Mouse (Mus musculus) left cerebral cortex, adult 9 months (tissue): ENCODE data around the gene Tmem266.

Experiments
- DNase-seq, 2 experiments: peaks; one replicate each; pipeline ENCODE4 v3.0.0; 2022; ENCODE audit warnings: low spot score in 2 of 2

Gene Tmem266

GRCm38 (mm10) chr9:55326515-55327233, at the start of gene Tmem266, which contains the start of gene Nrg4:
Gene Tmem266, plus strand, starts transcription at chr9:55326913.
Gene Nrg4, minus strand, starts transcription at chr9:55326844.
- peak; percentile 30 to 72 for DNase-seq

DNA sequence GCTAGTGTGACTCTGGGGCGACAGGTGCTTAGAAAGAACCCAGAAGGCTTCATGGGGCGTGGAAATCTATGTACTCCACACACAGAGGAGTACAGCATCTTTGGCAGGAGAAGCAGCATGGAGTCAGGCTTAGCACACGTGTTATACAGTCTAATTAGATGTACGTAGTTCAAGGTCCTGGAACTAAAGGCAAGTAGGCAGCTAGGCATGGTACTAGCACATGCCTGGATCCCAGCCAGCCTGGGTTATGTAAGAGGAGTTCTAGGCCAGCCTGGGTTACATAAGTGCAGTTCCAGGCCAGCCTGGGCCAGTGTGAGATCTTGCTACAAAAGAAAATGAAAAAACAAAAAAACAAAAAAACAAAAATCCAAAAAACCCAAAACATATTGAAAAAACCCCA, 49.2 kb upstream of the Tmem266 start:
- no peak for DNase-seq

DNA sequence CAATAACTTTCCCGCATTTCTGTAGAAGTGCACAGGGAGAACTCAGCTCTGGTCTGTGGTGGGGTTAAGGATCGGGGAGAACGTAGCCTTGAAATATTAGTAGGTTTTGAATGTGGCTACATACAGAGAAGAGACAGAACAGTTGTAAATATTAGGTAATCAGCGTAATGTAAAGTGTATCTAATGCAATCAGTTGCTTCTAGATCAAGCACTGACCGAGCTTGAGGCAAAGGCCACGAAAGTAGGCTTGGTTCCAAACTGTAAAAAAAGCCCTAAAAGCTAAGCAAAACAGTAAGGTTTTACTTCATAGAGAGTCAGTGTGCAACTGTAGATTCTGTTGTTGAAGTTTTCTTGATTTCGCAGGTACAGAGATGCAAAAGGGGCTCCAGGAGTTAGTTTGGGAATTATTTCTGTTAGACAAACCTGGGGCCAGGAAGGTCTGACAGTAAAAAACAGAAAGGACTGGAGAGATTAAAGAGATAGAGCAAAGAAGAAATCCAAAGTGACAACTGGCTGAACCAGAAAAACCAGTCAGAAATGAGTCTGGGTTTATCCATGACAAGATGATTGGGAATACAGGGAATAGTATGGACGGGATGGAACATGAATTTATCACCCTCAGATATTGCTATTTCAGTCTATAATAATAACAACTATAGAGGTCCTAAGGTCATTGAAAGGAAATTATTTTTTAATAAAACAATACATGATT, 47.4 kb upstream of the Tmem266 start:
- no peak for DNase-seq

- DNase-seq, result no peak
Observed at GRCm38 (mm10) chr9:55283516-55283915, 43.2 kb upstream of the Tmem266 start.

DNA sequence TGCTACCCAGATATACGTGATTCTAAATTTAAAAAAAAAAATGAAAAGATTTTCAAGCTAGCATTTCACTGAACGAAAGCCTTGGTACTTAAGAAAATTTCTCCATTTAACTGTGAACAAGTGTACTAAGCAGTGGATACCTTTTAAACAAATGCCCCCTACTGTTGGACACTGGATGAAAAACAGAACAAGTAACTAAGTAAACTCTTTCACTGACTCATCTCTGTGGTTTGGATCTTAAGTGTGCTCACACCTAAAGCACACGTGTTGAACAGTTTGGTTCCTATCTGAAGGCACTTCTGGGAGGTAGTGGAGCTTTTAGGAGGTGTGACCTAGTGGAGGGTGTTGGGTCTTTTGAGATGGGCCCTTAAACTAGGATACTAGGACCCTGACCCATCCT, 41.5 kb upstream of the Tmem266 start:
- DNase-seq, result no peak

DNA sequence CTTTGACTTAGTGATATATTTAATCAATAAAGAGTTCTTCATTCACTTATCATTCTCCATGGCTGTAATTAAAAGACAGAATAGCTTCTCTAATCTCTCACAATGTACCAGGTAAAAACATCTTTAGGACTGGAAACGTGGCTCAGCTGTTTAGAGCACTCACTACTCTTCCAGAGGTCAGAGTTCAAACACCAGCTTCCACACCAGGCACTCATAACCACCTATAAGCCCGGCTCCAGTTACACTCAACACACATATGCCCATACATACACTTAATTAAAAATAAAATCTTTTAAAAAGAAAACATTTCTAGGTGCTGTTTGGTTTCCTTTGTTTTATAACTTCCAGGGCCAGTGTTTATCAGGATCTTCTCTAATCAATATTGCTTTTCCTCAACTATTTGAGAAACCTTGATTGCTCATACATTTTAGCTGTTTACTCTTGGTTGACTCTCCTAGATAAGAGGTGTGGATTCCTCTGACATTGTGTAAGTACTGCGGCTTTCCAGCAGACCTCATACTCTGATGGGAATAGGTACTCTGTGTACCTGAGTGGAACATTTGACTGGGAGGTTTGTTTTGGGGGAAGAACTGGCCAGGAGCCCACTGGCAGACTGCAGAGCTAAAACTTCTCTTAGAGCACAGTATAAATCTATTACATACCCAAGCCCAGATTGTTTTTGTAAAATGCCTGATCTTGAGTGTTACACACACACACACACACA, 37.1 kb upstream of the Tmem266 start:
- DNase-seq, result no peak

- DNase-seq, result no peak
Observed at GRCm38 (mm10) chr9:55291966-55292365, 34.7 kb upstream of the Tmem266 start.

DNA sequence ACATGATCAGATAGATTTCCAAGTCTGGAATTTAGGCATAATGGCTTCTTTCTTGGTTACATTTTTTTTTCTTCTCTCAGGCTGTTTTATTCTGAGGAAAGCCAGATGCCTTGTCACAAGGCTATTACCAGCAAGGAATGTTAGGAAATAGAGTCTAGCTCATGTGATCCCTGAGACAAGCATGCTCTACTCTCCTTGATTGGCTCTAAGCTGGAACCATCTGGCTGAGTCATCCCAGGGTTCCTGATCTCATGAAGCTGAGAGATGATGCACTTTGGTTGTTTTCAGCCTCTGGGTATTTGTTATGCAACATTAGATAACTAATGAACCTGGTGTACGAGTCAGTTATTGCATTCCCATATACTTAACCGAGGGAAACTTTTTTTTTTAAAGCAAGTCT, 30.5 kb upstream of the Tmem266 start:
- no peak for DNase-seq

GRCm38 (mm10) chr9:55307066-55307465, 19.6 kb upstream of the Tmem266 start:
- DNase-seq, result no peak

GRCm38 (mm10) chr9:55307557-55307956, 19.2 kb upstream of the Tmem266 start:
- DNase-seq, result no peak

DNA sequence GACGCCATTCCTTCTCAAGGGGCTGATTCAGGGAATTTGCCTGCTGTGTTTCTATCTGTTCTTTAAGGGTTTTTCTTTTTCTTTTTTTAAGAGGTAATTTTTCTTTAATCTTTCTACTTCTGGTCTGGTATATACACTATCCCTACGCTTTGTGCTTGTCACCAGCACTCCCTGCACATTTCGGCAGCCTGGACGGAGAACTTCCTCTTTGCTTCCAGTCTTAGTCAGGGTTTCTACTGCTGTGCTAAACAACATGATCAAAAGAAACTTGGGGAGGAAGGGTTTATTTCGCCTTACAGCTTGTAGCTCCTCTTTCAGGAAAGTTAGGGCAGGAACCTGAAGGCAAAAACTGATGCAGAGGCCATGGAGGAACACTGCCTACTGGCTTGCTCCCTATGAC, 18.3 kb upstream of the Tmem266 start:
- no peak for DNase-seq

DNA sequence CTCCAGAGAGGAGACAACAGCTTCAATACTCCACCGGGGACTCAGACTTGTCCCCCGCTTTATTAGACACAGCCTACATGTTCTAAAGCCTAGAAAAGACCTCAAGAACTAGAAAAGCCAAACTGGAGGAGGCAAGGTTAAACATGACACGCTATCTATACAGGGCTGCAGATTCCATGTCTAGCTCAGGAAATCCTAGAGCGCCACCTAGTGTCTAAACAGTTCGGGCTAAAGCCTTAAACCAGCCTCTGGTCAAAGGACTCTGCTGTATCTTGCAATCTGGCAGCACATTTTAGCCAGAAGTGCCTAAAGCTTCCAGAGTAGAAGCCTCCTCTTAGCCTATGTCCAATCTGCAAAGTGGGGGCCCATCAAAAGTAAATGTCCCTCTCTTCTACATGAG, 15.2 kb upstream of the Tmem266 start:
- DNase-seq, result peak in 1 of 2 experiments; percentile 82

GRCm38 (mm10) chr9:55313619-55314261, 13.0 kb upstream of the Tmem266 start:
- peak in 1 of 2 experiments; percentile 24 for DNase-seq

- DNase-seq, result no peak
Observed at GRCm38 (mm10) chr9:55322641-55323040, 4.1 kb upstream of the Tmem266 start.

GRCm38 (mm10) chr9:55324085-55324484, 2.6 kb upstream of the Tmem266 start:
- DNase-seq, result no peak

- DNase-seq, result peak in 1 of 2 experiments; percentile 42
Observed at GRCm38 (mm10) chr9:55324516-55324915, 2.2 kb upstream of the Tmem266 start.

GRCm38 (mm10) chr9:55325061-55325460, 1.7 kb upstream of the Tmem266 start:
- no peak for DNase-seq

GRCm38 (mm10) chr9:55325564-55326514, 874 bp upstream of the Tmem266 start:
- no peak for DNase-seq

GRCm38 (mm10) chr9:55327234-55327615, 512 bp downstream of the Tmem266 start:
- no peak for DNase-seq

- DNase-seq, result no peak
Observed at GRCm38 (mm10) chr9:55328151-55328918, 1.6 kb downstream of the Tmem266 start.
